Mouse (Mus musculus) lung, adult 2 months (tissue): ENCODE data around the gene Men1. TPM values are rescaled to one million over a fixed set of nuclear protein-coding genes. Genes with fewer than 3 reads are reported as not detected.

Experiments
- DNase-seq: peaks from one replicate; pipeline ENCODE4 v3.0.0; 2022
- H3K4me1 ChIP-seq: fragments of 200-500 bp; 2 replicates; pipeline ENCODE4 v1.6.1; 2011; ENCODE audit warnings: low read length; ENCODE audit not compliant: control insufficient read depth, insufficient read depth
- H3K4me3 ChIP-seq: fragments of 200-500 bp; replicated peaks from 2 replicates; pipeline ENCODE3; 2011; ENCODE audit warnings: low read depth, mild to moderate bottlenecking, control low read depth, low read length; ENCODE audit errors: extremely low read depth
- CTCF ChIP-seq: fragments of 200-500 bp; IDR thresholded peaks from 2 replicates; pipeline ENCODE4 v1.5.1; 2011; ENCODE audit warnings: mild to moderate bottlenecking, low read length, control low read depth; ENCODE audit not compliant: insufficient read depth
- POLR2A ChIP-seq: fragments of 200-500 bp; IDR thresholded peaks from 2 replicates; pipeline ENCODE4 v1.6.1; 2011; ENCODE audit warnings: low read depth, mild to moderate bottlenecking, control low read depth, low read length, borderline replicate concordance; ENCODE audit errors: extremely low read depth
- WGBS: fragments of 180-500 bp; shearing (Covaris S2); methylation state at CpG from one replicate; pipeline ENCODE4 v1.1.7; 2018; 5-methylcytosine and 5-hydroxymethylcytosine counted together
- polyA plus RNA-seq: library from polyadenylated mRNA; depleted of rRNA; stranded (reverse); fragments of >200 nt; gene quantifications from 2 replicates; pipeline ENCODE4 v1.2.3, GENCODE M21; 2012

Gene Men1
- polyA plus RNA-seq, 1 experiment = 52.1 TPM

GRCm38 (mm10) chr19:6336920-6337319 lies 2.1 kb downstream of the Men1 start:
- no peak overlapping the region for H3K4me3 ChIP-seq
- 92% methylated on average over 10 of the region's 10 CpGs for WGBS

GRCm38 (mm10) chr19:6338171-6338570 lies 3.4 kb downstream of the Men1 start:
- H3K4me3 ChIP-seq = no peak overlapping the region
- TF ChIP-seq POLR2A = no peak
- TF ChIP-seq CTCF = no peak
- WGBS = 94% methylated on average over 7 of the region's 7 CpGs
- no peak for DNase-seq
- peaks cover 24% of the 10 kb centered on the region for H3K4me1 ChIP-seq

More at GRCm38 (mm10) chr19:6336920-6337319, 2.1 kb downstream of the Men1 start:
- no peak for DNase-seq
- peaks cover 22% of the 10 kb centered on the region; the same call in 1 of the 2 replicates for H3K4me1 ChIP-seq
- no peak for TF ChIP-seq POLR2A
- no peak for TF ChIP-seq CTCF

GRCm38 (mm10) chr19:6338716-6339115 lies 3.9 kb downstream of the Men1 start:
- TF ChIP-seq POLR2A (no peak), CTCF (no peak)
- peaks cover 27% of the 10 kb centered on the region for H3K4me1 ChIP-seq
- WGBS = 85% methylated on average over 11 of the region's 11 CpGs
- no peak for DNase-seq
- no peak overlapping the region for H3K4me3 ChIP-seq

- peaks cover 30% of the 10 kb centered on the region for H3K4me1 ChIP-seq
- WGBS = 93% methylated on average over 6 of the region's 6 CpGs
- no peak for TF ChIP-seq CTCF
- no peak for TF ChIP-seq POLR2A
Observed at GRCm38 (mm10) chr19:6339191-6339590, 4.4 kb downstream of the Men1 start.

GRCm38 (mm10) chr19:6339890-6340504 lies 5.2 kb downstream of the Men1 start:
- peaks cover 30% of the 10 kb centered on the region for H3K4me1 ChIP-seq
- DNase-seq = no peak
- H3K4me3 ChIP-seq = peak overlapping the region; percentile 53
- WGBS = 47% methylated on average over 15 of the region's 15 CpGs
- TF ChIP-seq POLR2A (peak; percentile 66; the same call in 1 of the 2 replicates), CTCF (peak; percentile 56)

More at GRCm38 (mm10) chr19:6339191-6339590, 4.4 kb downstream of the Men1 start:
- H3K4me3 ChIP-seq = no peak overlapping the region
- DNase-seq = no peak

- DNase-seq = peak; percentile 84
- WGBS = 2% methylated on average over 70 of the region's 72 CpGs
- H3K4me3 ChIP-seq = peak within 1 kb of the TSS; percentile 95
Observed at GRCm38 (mm10) chr19:6340524-6341452, 6.0 kb downstream of the Men1 start, which contains the start of gene Map4k2. TSS of gene Map4k2 (plus strand) at chr19:6341135.

GRCm38 (mm10) chr19:6341453-6342077 lies 6.8 kb downstream of the Men1 start:
- TF ChIP-seq CTCF (no peak), POLR2A (no peak)
- no peak for DNase-seq
- H3K4me1 ChIP-seq = peaks cover 20% of the 10 kb centered on the region
- 4% methylated on average over 23 of the region's 23 CpGs for WGBS
- peak overlapping the region; percentile 95 for H3K4me3 ChIP-seq

More at GRCm38 (mm10) chr19:6340524-6341452, 6.0 kb downstream of the Men1 start, which contains the start of gene Map4k2:
- peaks cover 25% of the 10 kb centered on the region for H3K4me1 ChIP-seq
- peak; percentile 68; the same call in 1 of the 2 replicates for TF ChIP-seq POLR2A
- TF ChIP-seq CTCF = no peak

GRCm38 (mm10) chr19:6342276-6342933 lies 7.6 kb downstream of the Men1 start:
- Histone ChIP-seq H3K4me1 (peaks cover 18% of the 10 kb centered on the region), H3K4me3 (peak overlapping the region; percentile 95)
- TF ChIP-seq CTCF (no peak), POLR2A (no peak)
- DNase-seq = no peak
- 55% methylated on average over 5 of the region's 5 CpGs for WGBS
